Mouse (Mus musculus): ENCODE measurements around the gene Them4. TPM values are rescaled to one million over a fixed set of nuclear protein-coding genes. Genes with fewer than 3 reads are reported as not detected.

The Them4 gene
- polyA plus RNA-seq, 1 experiment = 6.3 TPM

DNA sequence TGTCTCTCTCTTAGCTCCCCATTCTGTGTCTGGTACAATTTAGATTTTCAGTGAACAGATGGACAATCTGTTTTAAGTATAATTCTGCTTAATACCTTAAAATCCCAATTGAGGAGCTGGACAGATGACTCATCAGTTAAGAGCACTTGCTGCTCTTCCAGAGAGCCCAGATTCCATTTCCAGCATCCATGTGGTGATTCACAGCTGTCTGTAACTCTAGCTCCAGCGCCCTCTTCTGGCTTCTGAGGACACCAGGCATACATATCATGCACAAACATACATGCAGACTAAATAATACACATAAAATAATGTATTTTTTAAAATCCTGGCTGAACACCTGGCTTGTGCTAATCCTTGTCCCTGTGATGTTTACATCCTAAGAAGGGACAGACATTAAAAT lies 50.9 kb downstream of the Them4 start:
- Histone ChIP-seq H3ac (ENCODE audit: control insufficient read depth, insufficient read length) (no peak overlapping the region), H3K4me2 (ENCODE audit: low read depth) (no peak overlapping the region), H3K36me3 (ENCODE audit: control insufficient read depth, insufficient read depth) (no peaks in the 10 kb centered on the region), H3K4me3 (no peak overlapping the region), H3K27me3 (ENCODE audit: control insufficient read depth, insufficient read depth, insufficient read length) (peaks cover 10% of the 10 kb centered on the region), H3K79me2 (ENCODE audit: control insufficient read depth, insufficient read depth) (no peaks in the 10 kb centered on the region)
- TF ChIP-seq SRF (IDR thresholded peaks at IDR 0.05; ENCODE audit: control insufficient read depth, insufficient read length, low read depth) = no peak
- peak in 1 of 3 experiments; percentile 2 for TF ChIP-seq MYOD1 (IDR thresholded peaks at IDR 0.05; ENCODE audit: control insufficient read depth in 1 of 3, insufficient read length in 2 of 3, low read depth in 2 of 3)
- no peak for TF ChIP-seq TCF12 (IDR thresholded peaks at IDR 0.05; ENCODE audit: insufficient read depth, poor library complexity, severe bottlenecking)
- no peak for TF ChIP-seq CEBPB (IDR thresholded peaks at IDR 0.05; ENCODE audit: insufficient read depth, poor library complexity, severe bottlenecking)

DNA sequence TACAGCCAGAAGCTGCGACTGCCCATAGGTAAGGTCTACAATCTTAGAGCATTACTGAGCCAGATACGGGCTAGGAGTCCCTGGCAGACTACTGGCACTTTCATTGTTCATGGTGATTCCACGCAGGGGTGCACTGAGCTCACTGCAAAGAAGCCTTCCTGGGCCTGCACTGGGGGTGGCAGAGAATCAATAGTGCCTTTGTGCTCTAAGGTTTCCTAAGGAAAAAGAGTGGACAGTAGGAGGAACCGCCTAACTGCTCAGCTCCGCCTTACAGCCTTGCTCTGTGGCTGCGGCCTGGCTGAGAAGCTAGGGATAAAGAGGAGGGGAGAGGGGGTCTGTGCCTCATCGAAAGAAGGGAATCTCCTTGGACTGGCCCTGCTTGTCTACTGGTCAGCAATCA lies 52.2 kb downstream of the Them4 start, which contains the start of gene C2cd4d:
Gene C2cd4d, plus strand, starts transcription at position 301 of the 400 bp plus-strand sequence.
- Histone ChIP-seq H3K4me3 (no peak within 1 kb of the TSS), H3K79me2 (ENCODE audit: control insufficient read depth, insufficient read depth) (no peaks in the 10 kb centered on the region), H3K36me3 (ENCODE audit: control insufficient read depth, insufficient read depth) (no peaks in the 10 kb centered on the region), H3ac (ENCODE audit: control insufficient read depth, insufficient read length) (no peak within 1 kb of the TSS), H3K4me2 (ENCODE audit: low read depth) (no peak within 1 kb of the TSS), H3K27me3 (ENCODE audit: control insufficient read depth, insufficient read depth, insufficient read length) (peaks cover 10% of the 10 kb centered on the region)
- no peak for TF ChIP-seq MYOG (IDR thresholded peaks at IDR 0.05; ENCODE audit: control insufficient read depth in 1 of 3, insufficient read depth in 1 of 3, insufficient read length in 2 of 3, low read depth in 2 of 3)
- no peak for TF ChIP-seq REST (IDR thresholded peaks at IDR 0.05; ENCODE audit: insufficient read depth, insufficient read length)
- no peak for TF ChIP-seq POLR2AphosphoS2 (IDR thresholded peaks at IDR 0.05; ENCODE audit: insufficient read length, low read depth)
- TF ChIP-seq MAX (IDR thresholded peaks at IDR 0.05; ENCODE audit: low read depth) = no peak
- no peak for TF ChIP-seq TCF12 (IDR thresholded peaks at IDR 0.05; ENCODE audit: insufficient read depth, poor library complexity, severe bottlenecking)
- TF ChIP-seq MYOD1 (IDR thresholded peaks at IDR 0.05; ENCODE audit: control insufficient read depth in 1 of 3, insufficient read length in 2 of 3, low read depth in 2 of 3) = no peak
- no peak for TF ChIP-seq POLR2A (IDR thresholded peaks at IDR 0.05; ENCODE audit: insufficient read length, low read depth)
- no peak for TF ChIP-seq TCF3 (IDR thresholded peaks at IDR 0.05; ENCODE audit: insufficient read length, low read depth)
- TF ChIP-seq CEBPB (IDR thresholded peaks at IDR 0.05; ENCODE audit: insufficient read depth, poor library complexity, severe bottlenecking) = no peak

DNA sequence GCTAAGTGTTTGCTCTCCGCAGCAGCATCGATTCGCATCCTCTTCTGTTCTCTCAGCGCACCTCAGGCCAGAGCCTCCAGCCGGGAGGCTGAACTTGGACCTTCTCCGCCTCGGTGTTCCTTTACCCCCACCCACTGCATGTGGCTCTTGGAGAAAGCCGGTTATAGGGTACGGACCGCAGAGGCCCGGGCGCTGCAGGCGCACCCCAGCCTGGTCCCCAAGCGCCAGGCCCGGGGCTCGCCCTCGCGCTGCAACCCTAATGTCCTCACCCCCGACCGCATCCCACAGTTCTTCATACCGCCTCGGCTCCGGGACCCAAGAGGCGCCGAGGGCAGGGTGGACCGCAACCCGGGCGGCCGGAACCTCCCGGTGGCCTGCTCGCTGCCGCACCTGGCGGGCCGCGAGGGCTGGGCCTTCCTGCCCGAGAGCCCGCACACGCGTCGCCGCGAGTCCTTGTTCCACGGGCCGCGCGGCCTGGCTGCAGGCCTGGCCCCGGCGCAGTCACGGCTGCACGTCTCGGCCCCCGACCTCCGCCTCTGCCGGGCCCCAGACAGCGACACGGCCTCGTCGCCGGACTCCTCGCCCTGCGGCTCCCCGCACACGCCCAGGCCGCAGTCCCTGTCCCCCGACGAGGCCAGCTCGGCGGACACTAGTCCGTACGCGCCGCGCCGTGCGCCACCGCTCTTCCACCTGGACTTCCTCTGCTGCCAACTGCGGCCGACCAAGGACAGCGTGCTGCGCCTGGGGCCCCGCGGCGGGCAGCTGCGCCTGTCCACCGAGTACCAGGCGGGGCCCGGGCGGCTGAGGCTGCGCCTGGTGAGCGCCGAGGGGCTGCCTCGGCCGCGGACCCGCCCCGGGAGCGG lies 53.6 kb downstream of the Them4 start:
- Histone ChIP-seq H3ac (ENCODE audit: control insufficient read depth, insufficient read length) (no peak overlapping the region), H3K36me3 (ENCODE audit: control insufficient read depth, insufficient read depth) (no peaks in the 10 kb centered on the region), H3K27me3 (ENCODE audit: control insufficient read depth, insufficient read depth, insufficient read length) (peaks cover 10% of the 10 kb centered on the region), H3K4me3 (no peak overlapping the region), H3K4me2 (ENCODE audit: low read depth) (no peak overlapping the region), H3K79me2 (ENCODE audit: control insufficient read depth, insufficient read depth) (no peaks in the 10 kb centered on the region)
- TF ChIP-seq POLR2AphosphoS2 (IDR thresholded peaks at IDR 0.05; ENCODE audit: insufficient read length, low read depth) (no peak), USF1 (IDR thresholded peaks at IDR 0.05; ENCODE audit: low read depth) (no peak), TCF12 (IDR thresholded peaks at IDR 0.05; ENCODE audit: insufficient read depth, poor library complexity, severe bottlenecking) (no peak), E2F4 (IDR thresholded peaks at IDR 0.05; ENCODE audit: insufficient read depth) (no peak), POLR2A (IDR thresholded peaks at IDR 0.05; ENCODE audit: insufficient read length, low read depth) (no peak), CEBPB (IDR thresholded peaks at IDR 0.05; ENCODE audit: insufficient read depth, poor library complexity, severe bottlenecking) (no peak), TCF3 (IDR thresholded peaks at IDR 0.05; ENCODE audit: insufficient read length, low read depth) (no peak), MYOG (IDR thresholded peaks at IDR 0.05; ENCODE audit: control insufficient read depth in 1 of 3, insufficient read depth in 1 of 3, insufficient read length in 2 of 3, low read depth in 2 of 3) (no peak), SRF (IDR thresholded peaks at IDR 0.05; ENCODE audit: control insufficient read depth, insufficient read length, low read depth) (no peak), REST (IDR thresholded peaks at IDR 0.05; ENCODE audit: insufficient read depth, insufficient read length) (no peak), MYOD1 (IDR thresholded peaks at IDR 0.05; ENCODE audit: control insufficient read depth in 1 of 3, insufficient read length in 2 of 3, low read depth in 2 of 3) (no peak), MAX (IDR thresholded peaks at IDR 0.05; ENCODE audit: low read depth) (no peak)

DNA sequence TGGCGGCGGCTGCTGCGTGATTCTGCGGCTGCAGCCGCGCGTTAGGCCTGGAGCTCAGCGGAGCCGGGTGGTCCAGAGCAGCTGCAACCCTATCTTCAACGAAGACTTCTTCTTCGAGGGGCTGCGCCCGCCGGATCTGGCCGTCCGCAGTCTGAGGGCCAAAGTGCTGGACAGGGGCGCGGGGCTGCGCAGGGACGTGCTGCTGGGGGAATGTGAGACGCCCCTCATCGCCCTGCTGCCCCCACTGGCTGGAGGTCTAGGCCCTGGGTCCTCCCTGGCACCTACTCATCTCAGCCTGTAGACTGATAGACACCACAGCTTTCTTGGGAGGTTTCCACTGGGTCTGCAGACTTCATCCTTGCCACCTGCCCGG lies 54.3 kb downstream of the Them4 start:
- H3K27me3 ChIP-seq (ENCODE audit: control insufficient read depth, insufficient read depth, insufficient read length) = peaks cover 10% of the 10 kb centered on the region
- TF ChIP-seq POLR2A (IDR thresholded peaks at IDR 0.05; ENCODE audit: insufficient read length, low read depth) = no peak
- TF ChIP-seq TCF12 (IDR thresholded peaks at IDR 0.05; ENCODE audit: insufficient read depth, poor library complexity, severe bottlenecking) = no peak
- TF ChIP-seq E2F4 (IDR thresholded peaks at IDR 0.05; ENCODE audit: insufficient read depth) = no peak
- no peak for TF ChIP-seq POLR2AphosphoS2 (IDR thresholded peaks at IDR 0.05; ENCODE audit: insufficient read length, low read depth)
- no peak for TF ChIP-seq TCF3 (IDR thresholded peaks at IDR 0.05; ENCODE audit: insufficient read length, low read depth)
- no peak for TF ChIP-seq MAX (IDR thresholded peaks at IDR 0.05; ENCODE audit: low read depth)
- no peak for TF ChIP-seq MYOG (IDR thresholded peaks at IDR 0.05; ENCODE audit: control insufficient read depth in 1 of 3, insufficient read depth in 1 of 3, insufficient read length in 2 of 3, low read depth in 2 of 3)
- TF ChIP-seq REST (IDR thresholded peaks at IDR 0.05; ENCODE audit: insufficient read depth, insufficient read length) = no peak
- no peak for TF ChIP-seq CEBPB (IDR thresholded peaks at IDR 0.05; ENCODE audit: insufficient read depth, poor library complexity, severe bottlenecking)
- TF ChIP-seq SRF (IDR thresholded peaks at IDR 0.05; ENCODE audit: control insufficient read depth, insufficient read length, low read depth) = no peak
- no peak for TF ChIP-seq MYOD1 (IDR thresholded peaks at IDR 0.05; ENCODE audit: control insufficient read depth in 1 of 3, insufficient read length in 2 of 3, low read depth in 2 of 3)
- no peak for TF ChIP-seq USF1 (IDR thresholded peaks at IDR 0.05; ENCODE audit: low read depth)
- H3K36me3 ChIP-seq (ENCODE audit: control insufficient read depth, insufficient read depth) = no peaks in the 10 kb centered on the region
- no peak overlapping the region for H3K4me2 ChIP-seq (ENCODE audit: low read depth)
- H3ac ChIP-seq (ENCODE audit: control insufficient read depth, insufficient read length) = no peak overlapping the region
- no peak overlapping the region for H3K4me3 ChIP-seq
- no peaks in the 10 kb centered on the region for H3K79me2 ChIP-seq (ENCODE audit: control insufficient read depth, insufficient read depth)

Data from myocyte (in vitro differentiated cells).